Mouse (Mus musculus) embryonic facial prominence, embryonic 11.5 days (tissue): ENCODE measurements at regions not wholly inside any gene's neighbourhood (a gene's known extent, or its start where the extent isn't known, plus 50 kb on each side); places are given as distances from the start of the nearest gene placed in this dataset.

Experiments used
- ATAC-seq: fragments of 200-750 bp; cut with Nextera tagmentation; replicated peaks from 2 replicates; pipeline ENCODE4 v1.8.0; 2017; ENCODE audit warnings: low read depth; ENCODE audit not compliant: insufficient number of reproducible peaks, low FRiP score, low TSS enrichment
- DNase-seq: peaks from one replicate; pipeline ENCODE4 v3.0.0-alpha.2; 2015; ENCODE audit warnings: low spot score
- H3K27ac ChIP-seq: fragments of 300-500 bp; sonication (generic); replicated peaks from 2 replicates; pipeline ENCODE4 v1.5.1; 2014; ENCODE audit warnings: mild to moderate bottlenecking, low read depth, low read length, control low read depth
- H3K27me3 ChIP-seq: fragments of 300-500 bp; sonication (generic); 2 replicates; pipeline ENCODE4 v1.6.1; 2014; ENCODE audit warnings: mild to moderate bottlenecking, low read length, moderate library complexity, mixed read lengths; ENCODE audit not compliant: control insufficient read depth, insufficient read depth
- H3K36me3 ChIP-seq: fragments of 300-500 bp; sonication (generic); replicated peaks from 2 replicates; pipeline ENCODE4 v1.6.1; 2014; ENCODE audit warnings: low read depth, mild to moderate bottlenecking, low read length, moderate library complexity, mixed read lengths; ENCODE audit not compliant: control insufficient read depth, insufficient read depth
- H3K4me1 ChIP-seq: fragments of 300-500 bp; sonication (generic); 2 replicates; pipeline ENCODE4 v1.6.1; 2014; ENCODE audit warnings: low read length, mixed read lengths; ENCODE audit not compliant: control insufficient read depth, insufficient read depth
- H3K4me2 ChIP-seq: fragments of 300-500 bp; sonication (generic); 2 replicates; pipeline ENCODE4 v1.6.1; 2014; ENCODE audit warnings: low read depth, mild to moderate bottlenecking, control low read depth, low read length, moderate library complexity
- H3K4me3 ChIP-seq: fragments of 300-500 bp; sonication (generic); 2 replicates; pipeline ENCODE4 v1.5.1; 2014; ENCODE audit warnings: low read depth, low read length, control low read depth
- H3K9ac ChIP-seq: fragments of 300-500 bp; sonication (generic); replicated peaks from 2 replicates; pipeline ENCODE4 v1.6.1; 2014; ENCODE audit warnings: mild to moderate bottlenecking, control low read depth, low read length
- H3K9me3 ChIP-seq: fragments of 300-500 bp; sonication (generic); replicated peaks from 2 replicates; pipeline ENCODE4 v1.6.1; 2016; ENCODE audit warnings: mild to moderate bottlenecking, low read length, inconsistent platforms, mixed read lengths; ENCODE audit not compliant: control insufficient read depth
- WGBS: fragments of 180-500 bp; shearing (Covaris S2); extraction: QIAGEN DNeasy Blood & Tissue Kit; methylation state at CpG from one replicate; pipeline ENCODE4 v1.1.7; 2014; 5-methylcytosine and 5-hydroxymethylcytosine counted together

GRCm38 (mm10) chrX:132452986-132453385, 1235.8 kb downstream of the Pcdh19 start:
- Histone ChIP-seq H3K4me1 (no peaks in the 10 kb centered on the region), H3K27ac (no peak overlapping the region), H3K9ac (no peak overlapping the region), H3K36me3 (no peaks in the 10 kb centered on the region), H3K9me3 (no peaks in the 10 kb centered on the region), H3K4me3 (no peak overlapping the region), H3K27me3 (no peaks in the 10 kb centered on the region), H3K4me2 (no peak overlapping the region)
- peak; percentile 17 for DNase-seq
- ATAC-seq, result no peak
- 35% methylated on average over 2 of the region's 2 CpGs for WGBS
